Mouse (Mus musculus) erythroblast, embryonic 14.5 days (primary cell): ENCODE data around the gene Phf7.

ENCODE experiments used
- GATA1 ChIP-seq: IDR thresholded peaks from 2 replicates; pipeline ENCODE4 v1.6.1; 2012; ENCODE audit warnings: low read length, inconsistent platforms, mixed read lengths
- TAL1 ChIP-seq: IDR thresholded peaks from 3 replicates; pipeline ENCODE4 v1.6.1; 2012; ENCODE audit warnings: low read length, inconsistent platforms, mixed read lengths

DNA sequence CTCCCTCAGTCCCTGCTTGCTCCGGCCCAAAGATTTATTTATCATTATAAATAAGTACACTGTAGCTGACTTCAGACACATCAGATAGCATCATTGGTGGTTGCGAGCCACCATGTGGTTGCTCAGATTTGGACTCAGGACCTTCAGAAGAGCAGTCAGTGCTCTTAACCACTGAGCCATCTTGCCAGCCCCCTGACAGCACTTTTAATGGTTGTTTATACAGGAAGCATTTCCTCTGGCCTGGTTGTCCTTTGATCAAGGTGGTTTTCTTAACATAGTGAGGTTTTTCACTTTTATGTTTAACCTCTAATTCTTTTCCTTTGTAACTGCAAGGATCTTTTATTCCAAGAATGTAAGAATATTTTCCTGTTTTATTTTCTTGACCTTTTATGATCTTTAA is 56.7 kb downstream of the Phf7 start:
- TF ChIP-seq GATA1: no peak
- TF ChIP-seq TAL1: no peak
